ENCODE assay signal across 18 mouse cellular contexts in genomic region chr12:102055758-102056157, GRCm38 (mm10).
A peak's percentile ranks its signal among the peaks of the same experiment; 100 is the strongest.
DNase-seq lines count a peak whose midpoint lies in the region; ATAC-seq and TF ChIP-seq lines count a peak whose summit lies in the region.
"Had no signal": no experiment of that assay in that cellular context is flagged by ENCODE, and none has a peak within 500 bp of the region (broad histone marks: within the 10 kb centered on the region; RNA-seq: fewer than 3 reads in every experiment).

No protein-coding gene starts in this region.

- no peaks in the 10 kb centered on the region for H3K79me2 ChIP-seq in heart, adult 2 months (replicated peaks; ENCODE audit: control insufficient read depth, insufficient read depth, low read length)

- no peaks in the 10 kb centered on the region for H3K36me3 ChIP-seq in liver, embryonic 12.5 days
- H3K36me3 ChIP-seq in heart, adult 2 months (ENCODE audit: control insufficient read depth, insufficient read depth, low read length): no peaks in the 10 kb centered on the region
- H3K36me3 ChIP-seq: heart, embryonic 15.5 days; hindbrain, embryonic 13.5 days; limb, embryonic 12.5 days; neural tube, embryonic 12.5 days had no signal

- H3K4me2 ChIP-seq in liver, embryonic 12.5 days: no peak overlapping the region
- H3K4me2 ChIP-seq: heart, embryonic 15.5 days; hindbrain, embryonic 13.5 days; limb, embryonic 12.5 days; neural tube, embryonic 12.5 days had no signal

- TF ChIP-seq CTCF in heart, adult 2 months (IDR thresholded peaks at IDR 0.05): no peak

- H3K27me3 ChIP-seq in liver, embryonic 12.5 days (replicated peaks): no peaks in the 10 kb centered on the region
- H3K27me3 ChIP-seq in heart, adult 2 months (ENCODE audit: control insufficient read depth, insufficient read depth, low read length): no peaks in the 10 kb centered on the region
- H3K27me3 ChIP-seq: heart, embryonic 15.5 days; hindbrain, embryonic 13.5 days; limb, embryonic 12.5 days; neural tube, embryonic 12.5 days had no signal

- TF ChIP-seq POLR2A in heart, adult 2 months (IDR thresholded peaks at IDR 0.05; ENCODE audit: insufficient read depth, low read depth, low read length): no peak

- intact Hi-C loops in left cerebral cortex, postnatal 36 days (cut with DNase I): loop anchor here (5.0 kb wide), 1 partner anchor 72 kb away; the partner anchor contains the start of gene Slc24a4
- intact Hi-C loops in heart, postnatal 10 days (cut with DNase I): no loop called here
- intact Hi-C loops in heart, adult 2 months (cut with DNase I): no loop called here

- peak; percentile 37 for DNase-seq in cerebellum, adult 11 months
- DNase-seq in cerebellum, adult 9-10 months: peak; percentile 65
- DNase-seq in layer of hippocampus, adult 18-20 months (ENCODE audit: low spot score in 2 of 2): peak; percentile 62 to 84
- peak; percentile 57 to 60 for DNase-seq in left cerebral cortex, postnatal 36 days (ENCODE audit: low spot score in 2 of 2)
- no peak for DNase-seq in gastrocnemius, postnatal 4 days (ENCODE audit: low spot score in 2 of 2)
- DNase-seq in heart, postnatal 10 days: no peak
- DNase-seq in heart, adult 2 months: no peak
- DNase-seq: gastrocnemius, postnatal 25 days; kidney, postnatal 4 days; thymus, postnatal 14 days had no signal

- H3K9ac ChIP-seq in liver, embryonic 12.5 days: no peak overlapping the region
- H3K9ac ChIP-seq in heart, adult 2 months (ENCODE audit: low read depth, low read length): no peak overlapping the region
- H3K9ac ChIP-seq: heart, embryonic 15.5 days; hindbrain, embryonic 13.5 days; limb, embryonic 12.5 days; neural tube, embryonic 12.5 days had no signal

- no peaks in the 10 kb centered on the region for H3K4me1 ChIP-seq in liver, embryonic 12.5 days
- no peaks in the 10 kb centered on the region for H3K4me1 ChIP-seq in heart, adult 2 months (ENCODE audit: control insufficient read depth, insufficient read depth, low read length)
- H3K4me1 ChIP-seq: heart, embryonic 15.5 days; limb, embryonic 12.5 days had no signal

- no peaks in the 10 kb centered on the region for H3K9me3 ChIP-seq in liver, embryonic 12.5 days (replicated peaks)
- H3K9me3 ChIP-seq: heart, embryonic 15.5 days; hindbrain, embryonic 13.5 days; limb, embryonic 12.5 days; neural tube, embryonic 12.5 days had no signal

- no peak overlapping the region for H3K4me3 ChIP-seq in liver, embryonic 12.5 days
- H3K4me3 ChIP-seq in heart, adult 2 months: no peak overlapping the region
- H3K4me3 ChIP-seq: heart, embryonic 15.5 days; hindbrain, embryonic 13.5 days; limb, embryonic 12.5 days; neural tube, embryonic 12.5 days had no signal

- ATAC-seq in liver, embryonic 12.5 days: no peak
- ATAC-seq: intestine, postnatal 0 days; midbrain, embryonic 16.5 days had no signal

- 77% methylated on average over 10 of the region's 10 CpGs for WGBS in liver, embryonic 12.5 days (ENCODE audit: insufficient replicate concordance)
- WGBS in heart, adult 2 months: 91% methylated on average over 10 of the region's 10 CpGs

- no peak for TF ChIP-seq EP300 in heart, adult 2 months (IDR thresholded peaks at IDR 0.05; ENCODE audit: insufficient read depth, low read depth, low read length)

- no peak overlapping the region for H3K27ac ChIP-seq in liver, embryonic 12.5 days
- H3K27ac ChIP-seq in heart, adult 2 months: no peak overlapping the region
- H3K27ac ChIP-seq: heart, embryonic 15.5 days; hindbrain, embryonic 13.5 days; limb, embryonic 12.5 days; macrophage; neural tube, embryonic 12.5 days had no signal

Comparison
In these comparisons a context has a peak if more than half of its experiments do, and no peak if none do; other contexts are left out.
1. DNase-seq: peak in cerebellum, adult 11 months (single experiment), cerebellum, adult 9-10 months (single experiment), layer of hippocampus, adult 18-20 months (2 of 2) and left cerebral cortex, postnatal 36 days (2 of 2); none in gastrocnemius, postnatal 4 days (0 of 2), heart, postnatal 10 days (0 of 2) and heart, adult 2 months (0 of 2).